Mouse (Mus musculus): ENCODE data around the gene Micu1.

The Micu1 gene

DNA sequence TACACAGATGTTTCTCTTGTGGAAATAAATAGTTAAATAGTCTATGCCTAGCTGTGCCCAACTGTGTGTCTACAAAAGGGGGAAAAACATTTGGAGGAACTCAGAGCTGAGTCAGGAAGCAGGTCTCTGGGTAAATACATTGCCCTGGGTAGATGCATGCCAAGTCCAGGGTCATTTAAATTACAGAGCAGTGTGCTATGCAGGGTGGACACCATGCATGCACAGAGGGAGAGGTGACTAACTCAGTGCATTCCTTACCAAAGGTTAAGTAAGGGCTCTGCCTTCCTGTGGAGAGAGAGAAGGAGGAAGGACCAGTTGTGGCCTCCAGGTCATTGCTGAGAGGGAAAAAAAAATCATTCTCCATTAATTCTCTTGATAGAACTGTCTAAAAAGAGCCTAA, 22.4 kb downstream of the Micu1 start:
- no peak for DNase-seq (ENCODE audit: low read depth)

DNA sequence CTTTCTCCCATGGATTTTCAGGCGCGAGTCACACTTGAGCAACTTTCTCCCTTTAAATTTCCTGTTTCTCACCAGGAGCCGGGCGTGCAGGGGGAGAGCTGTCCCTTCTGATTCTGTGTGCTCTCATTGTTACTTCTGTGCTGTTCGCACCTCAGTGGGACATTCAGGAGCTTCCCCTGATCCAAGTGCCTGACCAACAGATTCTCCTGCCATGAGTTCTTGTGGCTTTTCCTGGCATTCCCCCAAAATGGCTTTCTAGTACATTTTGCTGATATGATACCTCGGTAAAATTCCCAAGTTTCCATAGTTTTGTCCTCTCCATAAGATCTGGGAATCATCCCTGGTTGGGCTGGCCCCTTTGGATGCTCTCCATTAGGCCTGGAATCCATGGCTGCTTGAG, 25.0 kb downstream of the Micu1 start:
- no peak for DNase-seq (ENCODE audit: low read depth)

DNA sequence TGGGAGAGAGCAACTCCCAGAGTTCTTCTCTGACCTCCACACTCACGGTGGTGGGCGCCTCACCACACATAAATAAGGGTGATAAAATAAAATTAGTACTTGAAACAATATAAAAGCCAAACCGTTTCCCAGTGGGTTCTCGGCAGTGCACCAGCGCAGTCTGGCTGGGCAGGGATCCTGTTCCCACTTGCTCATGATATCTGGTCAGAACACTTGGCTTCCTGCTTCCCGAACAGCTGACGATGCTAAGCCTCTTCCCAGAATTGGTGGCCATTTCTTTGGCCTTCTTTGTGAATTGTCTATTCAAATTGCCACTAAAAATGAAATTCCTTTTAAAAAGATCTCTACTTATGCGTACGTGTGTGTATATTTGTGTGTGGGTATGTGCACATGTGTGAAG, 27.0 kb downstream of the Micu1 start:
- DNase-seq (ENCODE audit: low read depth): no peak

DNA sequence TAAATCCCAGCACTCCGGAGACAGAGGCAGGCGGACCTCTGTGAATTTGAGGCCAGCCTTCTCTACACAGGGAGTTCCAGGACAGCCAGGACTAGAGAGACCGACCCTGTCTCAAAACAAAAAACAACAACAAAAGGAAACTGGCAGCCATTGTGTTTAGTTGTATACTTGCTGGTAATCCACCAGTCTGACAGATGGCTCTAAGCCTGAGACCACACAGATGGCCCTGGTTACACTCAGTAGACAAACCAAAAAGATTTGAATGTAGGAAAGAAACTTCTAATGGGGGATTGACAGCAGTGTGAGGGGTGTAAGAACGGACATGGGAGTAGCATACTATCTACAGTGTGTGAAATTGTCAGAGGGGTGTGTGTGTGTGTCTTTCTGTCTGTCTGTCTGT, 27.6 kb downstream of the Micu1 start:
- DNase-seq (ENCODE audit: low read depth): no peak

DNA sequence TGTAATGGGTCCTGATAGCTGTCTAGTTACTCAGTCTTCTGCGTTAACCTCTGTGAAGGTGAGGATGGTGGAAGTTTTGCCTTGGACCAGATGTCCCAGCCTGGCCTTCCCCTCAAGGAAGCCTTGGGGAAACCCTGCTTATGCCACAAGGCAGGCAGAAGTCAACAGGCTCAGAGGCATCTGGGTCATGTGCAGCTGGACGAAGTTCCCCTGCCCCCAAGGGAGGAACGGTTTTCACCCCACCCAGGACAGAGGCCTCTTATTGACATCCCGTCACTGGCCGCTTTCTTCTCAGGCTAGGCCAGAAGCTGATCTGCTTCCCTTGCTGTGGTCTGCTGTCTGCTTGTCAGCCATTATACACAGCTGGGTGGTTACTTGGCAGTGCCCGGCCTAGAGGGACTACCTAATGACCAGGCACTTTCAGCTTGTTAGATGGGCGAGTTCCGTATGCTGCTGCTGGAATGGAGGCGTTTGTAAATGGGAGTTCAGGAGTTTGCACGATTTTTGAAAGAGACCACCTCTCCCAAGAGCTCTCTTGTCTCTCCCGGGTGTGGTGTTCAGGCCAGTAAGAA, 33.8 kb downstream of the Micu1 start:
- DNase-seq (ENCODE audit: low read depth): no peak

DNA sequence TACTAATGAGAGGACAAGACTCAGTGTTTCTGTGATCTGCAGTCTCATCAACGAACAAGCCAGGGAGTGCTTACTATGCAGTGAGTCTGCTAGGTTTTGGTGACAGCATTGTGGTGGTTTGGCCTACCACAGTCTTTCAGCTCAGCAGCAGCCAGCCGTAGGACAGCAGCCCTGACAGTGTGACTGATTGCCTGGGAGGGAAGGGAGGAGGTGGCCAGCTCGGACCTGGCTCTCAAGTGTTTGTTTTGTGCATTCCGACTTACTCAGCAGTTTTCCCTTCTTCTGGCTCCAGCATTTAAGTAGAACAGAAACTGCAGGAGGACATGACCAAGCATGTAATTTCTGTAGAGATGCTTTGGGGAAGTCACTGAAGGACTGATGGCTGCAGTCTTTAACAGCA, 39.2 kb downstream of the Micu1 start:
- no peak for DNase-seq (ENCODE audit: low read depth)

DNA sequence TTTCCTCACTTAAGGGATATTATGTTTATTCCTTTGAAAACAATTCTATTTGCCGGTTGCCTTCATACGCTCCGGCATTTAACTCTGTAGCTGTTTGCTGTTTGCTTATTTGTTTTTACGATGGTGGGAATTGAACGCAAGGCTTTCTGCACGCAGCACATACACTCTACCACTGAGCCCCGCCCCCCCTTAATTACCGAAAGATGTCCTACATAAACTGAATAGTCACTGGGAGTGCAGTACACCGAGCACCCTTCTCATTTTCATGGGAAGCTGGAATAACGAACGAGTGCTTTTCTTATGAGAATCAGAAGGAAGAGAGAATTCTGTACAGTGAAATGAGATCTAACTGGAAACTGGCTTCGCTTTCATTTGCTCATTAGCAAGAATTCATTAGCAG, 41.1 kb downstream of the Micu1 start:
- no peak for DNase-seq (ENCODE audit: low read depth)

DNA sequence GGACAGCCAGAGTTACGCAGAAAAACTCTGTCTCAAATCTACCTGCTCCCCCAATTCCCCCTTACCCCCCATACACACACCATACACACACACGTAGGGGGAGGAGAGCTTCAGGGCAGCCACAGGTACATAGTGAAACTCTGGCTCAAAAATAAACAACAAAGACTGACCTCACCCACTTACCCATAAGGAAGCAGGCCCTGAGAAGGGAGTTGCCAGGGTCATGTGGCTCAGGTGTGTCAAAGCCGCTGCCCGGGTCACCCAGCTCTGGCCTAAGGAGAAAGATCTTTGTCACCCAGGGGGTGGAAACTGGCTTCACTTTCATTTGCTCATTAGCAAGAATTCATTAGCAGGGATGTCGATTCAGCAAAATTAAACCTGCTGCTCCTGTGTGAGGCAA, 41.7 kb downstream of the Micu1 start:
- DNase-seq (ENCODE audit: low read depth): no peak

DNA sequence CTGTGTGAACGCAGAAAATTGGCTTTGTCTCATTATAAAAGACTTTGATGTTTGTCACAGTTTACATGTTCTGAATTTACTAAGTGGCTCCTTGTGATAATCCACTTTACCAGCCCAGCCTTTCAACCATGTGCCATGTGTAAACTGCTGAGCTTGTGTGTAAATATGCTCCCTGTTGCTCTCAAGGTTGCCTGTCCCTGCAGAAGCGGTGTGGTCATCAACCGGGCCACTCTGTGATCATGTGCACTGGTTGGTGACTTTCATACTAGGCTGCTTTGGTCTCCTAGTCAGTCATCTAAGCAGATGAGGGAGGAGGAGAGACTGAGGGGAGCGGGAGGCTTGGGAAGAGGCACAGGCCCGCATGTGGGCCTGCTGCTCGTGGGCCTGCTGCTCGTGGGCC, 45.1 kb downstream of the Micu1 start:
- no peak for DNase-seq (ENCODE audit: low read depth)

DNA sequence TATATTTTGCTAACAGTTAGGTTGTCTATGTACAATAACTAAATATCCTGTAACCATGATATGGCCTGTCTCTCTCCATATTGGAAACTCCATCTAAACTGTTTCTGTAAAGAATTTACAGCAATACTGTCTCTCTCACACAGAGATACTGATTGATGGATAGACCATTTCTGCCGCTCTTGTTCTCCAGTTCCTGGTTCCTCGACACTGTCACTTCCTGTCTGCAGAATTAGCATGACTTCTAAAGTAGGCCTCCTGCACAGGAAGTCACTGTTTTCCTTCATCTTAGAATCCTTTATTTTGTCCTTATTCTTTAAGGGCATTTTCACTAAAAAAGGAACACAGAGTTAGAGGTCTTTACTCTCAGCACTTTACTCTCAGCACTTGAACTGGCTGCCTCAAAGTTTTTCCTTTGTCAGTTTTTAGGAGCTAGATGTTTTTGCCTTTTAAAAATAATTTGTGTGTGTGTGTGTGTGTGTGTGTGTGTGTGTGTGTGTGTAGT, 46.5 kb downstream of the Micu1 start:
- peak; percentile 61 for DNase-seq (ENCODE audit: low read depth)

DNA sequence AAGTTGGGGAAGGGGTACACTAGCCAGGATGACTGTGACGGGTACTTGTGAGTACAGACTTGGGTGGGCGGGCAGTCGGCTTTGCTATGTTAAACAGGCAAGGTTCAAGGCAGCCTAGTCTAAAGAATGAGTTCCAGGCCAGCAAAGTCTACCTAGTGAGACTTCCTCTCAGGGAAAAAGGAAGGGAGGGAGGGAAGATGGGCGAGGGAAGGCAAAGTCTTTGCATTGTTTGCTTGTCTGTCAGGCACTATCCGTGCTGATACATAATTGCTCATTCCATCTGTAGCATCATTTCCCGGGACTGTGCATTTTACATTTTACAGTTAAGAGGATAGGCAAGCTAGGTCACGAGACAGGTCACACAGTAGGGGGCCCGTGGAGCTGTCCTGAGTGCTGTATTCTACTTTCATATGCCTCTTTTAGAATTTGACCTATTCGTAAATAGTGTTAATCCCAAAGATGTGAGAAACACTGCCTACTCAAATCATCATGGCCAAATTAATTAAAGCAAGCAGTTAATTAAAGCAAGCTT, 51.3 kb downstream of the Micu1 start:
- no peak for DNase-seq (ENCODE audit: low read depth)

DNA sequence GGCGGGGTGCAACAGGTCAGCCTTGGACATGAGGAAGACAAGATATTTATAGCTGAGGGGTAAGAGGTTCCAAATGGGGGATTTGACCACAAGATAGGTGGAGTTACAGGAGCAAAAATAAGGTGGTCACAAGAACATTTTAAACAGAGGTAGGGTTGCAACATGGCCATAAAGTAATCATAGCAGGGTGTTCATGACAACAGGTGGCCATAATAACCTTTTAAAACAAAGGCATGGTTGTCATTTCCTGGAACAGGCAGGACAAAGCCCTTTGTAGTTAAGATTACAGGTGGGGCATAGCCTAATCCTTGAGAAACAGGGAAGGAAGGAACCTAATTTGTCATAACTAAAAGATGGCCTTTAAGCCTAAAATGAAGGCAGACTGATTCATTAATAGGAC, 51.8 kb downstream of the Micu1 start:
- DNase-seq (ENCODE audit: low read depth): no peak

DNA sequence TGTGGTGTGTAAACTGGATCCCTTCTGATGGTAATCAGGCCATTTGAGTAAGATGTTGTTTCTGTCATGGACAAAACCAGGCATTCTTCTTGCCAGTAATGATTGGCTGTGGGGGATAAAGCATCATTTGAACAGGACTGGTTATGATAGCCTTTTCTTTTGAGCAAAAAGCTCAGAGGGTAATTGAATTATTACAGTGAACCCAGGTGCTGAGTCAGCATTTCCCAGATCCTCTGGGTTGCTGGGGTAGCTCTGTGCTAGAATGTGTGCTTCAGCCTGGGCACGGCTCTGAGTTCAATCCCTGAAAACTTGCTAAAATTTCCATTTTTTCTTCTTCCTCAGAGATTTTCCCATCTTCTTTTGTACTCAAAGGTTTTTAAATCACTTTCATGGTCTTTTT, 52.6 kb downstream of the Micu1 start:
- no peak for DNase-seq (ENCODE audit: low read depth)

DNA sequence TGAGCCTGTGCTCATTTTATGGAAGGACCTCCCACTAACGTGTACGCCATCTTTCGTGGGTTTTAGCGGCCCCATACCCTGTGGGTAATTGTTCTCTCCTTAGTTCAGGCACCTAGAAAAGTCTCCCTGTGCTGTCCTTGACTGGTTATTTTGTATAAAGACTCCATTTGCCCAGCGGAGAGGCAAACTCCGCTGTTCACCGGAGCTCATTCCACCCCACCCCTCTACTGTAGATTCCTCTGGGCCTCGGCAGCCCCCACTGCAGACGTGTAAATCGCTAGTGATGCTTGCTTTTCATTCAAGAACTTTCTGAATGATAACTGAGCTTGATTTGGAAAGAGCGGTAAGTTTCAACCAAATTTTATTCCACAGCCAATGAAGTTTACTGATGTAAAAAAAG, 53.4 kb downstream of the Micu1 start:
- no peak for DNase-seq (ENCODE audit: low read depth)

DNA sequence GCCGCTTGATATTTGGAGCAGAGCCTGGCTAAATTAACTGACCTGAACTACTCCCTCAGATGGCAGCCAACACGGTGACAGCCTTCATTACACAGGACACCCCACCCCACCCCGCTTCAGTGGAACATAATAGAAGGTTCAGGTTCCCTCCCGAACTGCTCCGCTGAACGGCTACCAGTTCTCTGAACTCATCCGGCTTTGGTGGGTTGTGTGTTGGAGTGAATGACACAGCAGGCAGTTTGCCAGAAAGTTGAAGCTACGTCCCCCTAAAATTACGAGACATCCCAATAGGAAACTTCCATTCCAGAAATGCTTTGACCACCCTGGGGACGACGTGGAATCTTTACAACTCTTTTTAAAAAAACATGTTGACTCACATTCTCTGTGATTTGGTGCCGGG, 53.8 kb downstream of the Micu1 start:
- DNase-seq (ENCODE audit: low read depth): no peak

DNA sequence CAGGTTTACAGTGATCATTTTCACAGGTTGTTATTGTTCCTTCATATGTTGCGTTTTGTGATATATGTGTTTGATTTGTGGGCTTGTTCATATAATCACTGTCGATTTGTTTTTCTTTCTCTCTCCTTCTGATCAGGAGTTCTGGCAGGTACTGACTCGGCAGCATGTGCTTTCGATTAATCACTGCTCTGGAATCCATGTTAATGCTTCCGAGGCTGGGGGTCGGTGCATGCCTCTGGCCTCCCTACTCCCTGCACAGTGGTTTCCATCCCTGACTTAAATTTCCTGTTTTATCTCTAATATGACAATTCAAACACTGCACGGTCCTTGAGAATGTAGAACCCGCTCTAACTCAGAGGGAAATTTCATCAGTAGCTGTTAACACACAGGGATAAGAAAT, 54.3 kb downstream of the Micu1 start:
- no peak for DNase-seq (ENCODE audit: low read depth)

DNA sequence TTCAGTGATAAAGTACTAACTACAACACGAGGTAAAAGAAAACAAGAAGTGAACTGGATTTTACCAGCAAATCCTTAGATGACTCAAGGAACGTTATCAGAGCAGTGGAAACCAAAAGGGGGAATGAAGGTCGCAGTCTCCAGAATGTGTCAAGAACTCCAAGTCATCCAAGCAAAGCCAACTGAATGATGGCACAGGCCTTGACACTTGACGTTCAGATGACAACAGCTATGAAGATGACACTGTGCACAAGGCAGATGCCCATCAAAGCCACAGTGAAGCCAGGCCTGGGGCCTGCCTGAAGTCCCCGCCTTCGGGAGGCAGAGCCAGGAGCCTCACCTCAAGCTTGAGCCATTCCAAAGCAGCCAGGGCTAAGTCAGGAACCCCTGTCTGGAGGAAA, 62.5 kb downstream of the Micu1 start:
- no peak for DNase-seq (ENCODE audit: low read depth)

DNA sequence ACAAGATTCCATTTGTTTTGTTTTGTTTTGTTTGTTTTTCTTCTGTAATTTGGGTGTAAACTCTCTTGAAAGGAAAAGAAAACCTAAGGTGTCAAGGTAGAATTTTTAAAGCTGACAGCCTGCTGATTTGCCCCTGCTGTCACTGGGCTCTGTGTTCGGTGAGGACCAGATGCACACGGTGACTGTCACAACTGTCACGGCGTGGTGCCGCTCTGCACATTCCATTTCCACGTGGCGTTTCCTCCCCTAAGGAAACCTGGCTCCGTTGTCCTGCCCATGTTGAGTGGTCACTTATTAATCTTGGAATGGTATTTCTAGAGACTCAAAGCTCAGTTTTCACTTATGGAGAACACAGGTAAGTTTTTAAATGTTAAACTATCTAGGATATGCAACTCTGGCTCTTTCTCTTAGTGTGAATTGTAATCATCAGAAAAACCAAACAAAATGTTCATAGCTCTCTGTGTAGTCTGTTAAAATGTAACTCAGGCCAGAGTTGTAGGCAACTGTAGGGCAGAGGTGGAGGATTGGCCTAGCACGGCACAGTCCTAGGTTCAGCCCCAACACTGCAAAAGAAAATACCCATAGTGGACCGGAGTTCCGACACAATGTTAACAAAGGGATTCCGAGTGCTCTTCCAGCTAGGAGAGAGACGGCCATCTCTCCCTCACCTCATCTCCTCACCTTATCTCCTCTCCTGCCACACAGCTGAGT, 66.2 kb downstream of the Micu1 start:
- DNase-seq (ENCODE audit: low read depth): no peak

DNA sequence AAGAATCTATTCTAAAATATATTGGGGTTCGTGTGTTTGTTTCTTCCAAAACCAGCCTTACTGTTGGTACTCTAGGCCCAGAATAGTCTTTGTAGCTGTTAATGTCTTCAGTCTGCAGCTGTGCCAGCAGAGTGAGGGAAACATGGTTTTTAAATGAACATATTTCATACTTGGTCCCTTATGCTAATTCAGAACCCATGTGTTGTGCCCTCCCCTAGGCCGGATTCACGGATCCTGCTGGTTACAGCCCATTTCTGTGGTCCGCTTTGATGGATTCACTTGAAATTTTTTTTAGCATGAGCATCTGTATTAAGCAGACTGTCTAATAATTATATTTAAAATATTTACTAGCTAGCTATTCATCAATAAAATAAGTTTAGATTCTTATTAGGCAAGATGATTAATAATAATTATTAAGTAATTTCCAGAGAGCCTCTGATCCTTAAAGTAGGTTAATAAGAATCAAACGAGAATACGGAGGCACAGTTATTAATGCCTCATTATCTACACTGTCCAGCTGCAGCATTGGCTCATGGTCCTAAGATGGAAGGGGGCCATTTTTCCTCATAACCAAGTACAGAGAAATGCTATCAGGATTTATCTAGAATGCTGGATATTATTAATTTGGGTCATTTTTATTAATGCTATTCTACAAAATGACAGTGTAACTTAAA, 69.2 kb downstream of the Micu1 start:
- DNase-seq (ENCODE audit: low read depth): no peak

DNA sequence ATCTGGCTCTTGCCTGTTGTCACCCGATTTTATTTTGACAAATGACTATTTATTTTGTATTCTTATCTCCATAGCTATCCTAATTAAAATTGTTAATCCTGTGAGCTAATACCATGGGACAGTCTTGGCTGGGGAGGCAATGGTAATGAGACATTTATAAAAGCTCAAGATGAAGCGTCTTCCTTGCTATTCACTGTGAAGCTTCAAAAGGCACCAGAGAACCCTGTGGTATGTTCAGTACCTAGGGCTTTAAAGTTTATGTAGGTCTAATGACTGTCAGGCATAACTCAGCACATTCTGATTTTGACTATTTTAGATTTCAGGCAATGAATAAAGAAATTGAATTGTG, 69.7 kb downstream of the Micu1 start:
- DNase-seq (ENCODE audit: low read depth): no peak

DNA sequence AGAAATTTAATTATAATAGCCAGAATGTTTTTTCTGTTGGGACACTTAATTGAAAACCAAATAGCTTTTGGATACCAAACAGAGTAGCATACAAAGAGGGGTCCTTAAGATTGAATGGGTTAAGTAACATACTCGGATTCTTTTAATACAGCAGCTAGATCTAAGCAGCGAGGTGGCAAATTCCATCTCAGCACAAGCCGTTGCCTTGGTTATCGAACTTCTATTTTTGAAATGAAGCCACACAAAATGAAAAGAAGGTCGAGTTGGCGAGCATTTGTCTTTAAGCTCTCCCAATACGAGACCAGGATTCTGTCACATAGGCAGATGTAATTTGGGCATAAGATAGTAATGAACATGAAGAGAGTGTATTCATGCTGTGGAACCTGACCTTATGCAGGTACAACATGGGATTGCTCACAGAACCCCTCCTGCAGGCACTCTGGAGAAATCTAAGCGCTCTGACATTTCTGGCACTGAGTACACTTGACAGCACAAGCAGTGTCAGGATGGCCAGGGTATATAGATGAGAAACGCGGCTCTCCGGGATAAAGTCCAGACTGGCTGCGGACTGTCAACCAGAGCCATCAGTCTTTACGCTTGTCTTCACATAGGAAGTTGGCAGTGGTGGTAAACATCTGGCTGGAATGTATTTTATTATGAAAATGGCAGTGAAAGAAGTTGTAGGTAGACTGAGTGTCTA, 71.3 kb downstream of the Micu1 start:
- no peak for DNase-seq (ENCODE audit: low read depth)

DNA sequence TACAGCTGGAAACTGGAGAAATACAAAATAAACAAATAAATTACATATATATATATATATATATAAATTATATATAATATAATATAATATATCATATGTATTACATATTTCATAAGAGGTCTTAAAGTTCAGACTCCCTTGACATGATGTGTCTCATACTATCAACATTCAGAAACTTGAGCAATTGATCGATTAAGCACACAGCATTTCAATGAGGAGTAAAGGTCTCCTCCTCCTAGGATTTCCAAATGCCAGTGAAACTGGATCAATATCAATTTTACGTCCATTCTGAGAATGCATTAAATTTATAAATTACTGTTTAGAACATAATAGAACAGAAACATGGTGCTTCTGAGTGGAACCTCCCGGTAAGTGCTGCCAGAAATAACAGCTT, 71.9 kb downstream of the Micu1 start:
- no peak for DNase-seq (ENCODE audit: low read depth)

DNA sequence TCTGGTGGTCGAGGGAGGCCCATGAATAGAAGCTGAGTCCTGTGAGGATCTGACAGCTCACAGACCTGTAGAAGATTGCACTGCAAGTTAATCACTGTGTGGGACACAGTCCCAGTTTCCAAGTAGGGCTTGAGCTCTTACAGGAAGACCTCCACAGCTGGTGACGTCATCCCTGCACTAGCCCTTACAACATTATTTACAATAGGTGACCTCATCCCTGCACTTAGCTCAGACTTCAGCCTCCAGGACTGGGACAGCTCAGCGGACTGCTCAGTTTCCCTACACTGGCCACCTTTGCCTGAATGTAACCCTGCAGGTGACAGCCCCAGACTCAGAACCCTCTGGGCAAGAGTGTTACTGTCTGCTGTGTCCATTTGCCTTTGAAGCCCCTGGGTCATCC, 75.0 kb downstream of the Micu1 start:
- DNase-seq (ENCODE audit: low read depth): no peak
